Mouse (Mus musculus): Measurements from ENCODE around the gene Cpb1. TPM values are rescaled to one million over a fixed set of nuclear protein-coding genes. Genes with fewer than 3 reads are reported as not detected.

The Cpb1 gene
- polyA plus RNA-seq, 1 experiment from 2014 or later = not detected

DNA sequence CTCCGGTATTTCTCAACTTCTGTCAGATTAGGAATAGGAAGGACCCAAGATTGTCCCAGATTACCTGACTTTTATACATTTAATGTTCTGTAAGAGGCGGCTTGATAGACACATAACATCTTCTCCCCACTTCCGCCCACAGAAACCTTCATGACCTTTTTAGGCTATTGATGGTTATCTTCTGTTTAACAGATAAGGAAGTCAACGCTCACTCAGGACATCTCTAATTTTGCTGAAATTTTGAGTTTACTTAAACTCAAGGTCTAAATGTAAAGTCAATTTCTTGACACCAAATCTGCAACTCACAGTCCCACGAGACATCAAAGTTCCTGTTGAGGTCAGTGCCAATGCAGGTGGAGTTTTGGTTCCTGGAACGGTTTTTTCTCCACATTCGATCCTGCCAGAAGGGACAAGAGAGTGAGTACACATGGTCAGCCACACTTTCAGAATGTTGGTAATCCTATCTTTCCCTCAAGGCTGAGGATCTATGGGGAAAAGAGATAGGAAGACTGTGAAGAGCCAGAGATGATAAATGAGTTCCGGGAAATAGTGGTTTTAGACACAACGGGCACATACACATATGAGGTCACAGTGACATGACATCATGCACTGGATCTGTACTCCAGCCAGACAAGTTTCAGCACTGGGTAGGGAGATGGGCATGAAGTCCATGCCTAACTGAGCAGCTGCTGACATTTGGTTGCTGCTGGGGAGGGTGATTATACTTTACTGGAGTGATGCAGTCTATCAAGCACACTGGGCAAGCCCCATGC, 52.4 kb downstream of the Cpb1 start:
- no peak for ATAC-seq (ENCODE audit: insufficient number of reproducible peaks, low FRiP score, low TSS enrichment, low read depth)
- H3K36me3 ChIP-seq (ENCODE audit: control insufficient read depth, insufficient read depth, low read length) = no peaks in the 10 kb centered on the region
- 89% methylated on average over 9 of the region's 9 CpGs for WGBS

DNA sequence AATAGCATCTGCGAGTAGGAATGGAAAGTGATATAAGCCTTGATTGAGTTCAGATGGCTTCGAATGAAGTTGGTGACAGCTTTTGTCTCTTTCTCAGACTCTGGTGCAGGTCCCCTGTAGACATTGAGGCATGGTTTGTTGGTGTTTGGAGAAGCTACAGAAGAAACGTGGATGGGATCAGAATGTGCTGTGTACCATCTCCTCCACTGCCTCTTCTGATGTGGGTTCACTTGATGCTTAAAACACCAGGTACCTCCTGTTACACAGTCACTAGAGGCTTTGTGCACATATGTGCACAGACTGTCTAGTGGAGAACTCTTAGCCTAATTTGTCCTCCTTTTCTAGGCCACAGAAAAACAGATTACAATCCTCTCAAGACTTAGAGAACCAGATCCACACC, 53.4 kb downstream of the Cpb1 start:
- H3K27me3 ChIP-seq (ENCODE audit: control insufficient read depth, insufficient read depth, low read length) = no peaks in the 10 kb centered on the region
- H3K9ac ChIP-seq (ENCODE audit: low read length) = no peak overlapping the region
- H3K4me2 ChIP-seq (ENCODE audit: low read depth, severe bottlenecking) = no peak overlapping the region
- H3K9me3 ChIP-seq (ENCODE audit: control insufficient read depth, low read length) = no peaks in the 10 kb centered on the region
- H3K27ac ChIP-seq (replicated peaks; ENCODE audit: low read depth, low read length) = no peak overlapping the region
- H3K4me1 ChIP-seq (ENCODE audit: control insufficient read depth, insufficient read depth, low read length) = no peaks in the 10 kb centered on the region
- H3K4me3 ChIP-seq (ENCODE audit: low read depth, low read length) = no peak overlapping the region
- no peak for ATAC-seq (ENCODE audit: insufficient number of reproducible peaks, low FRiP score, low TSS enrichment, low read depth)
- WGBS = 79% methylated on average over 3 of the region's 3 CpGs
- no peak for DNase-seq (ENCODE audit: low spot score)
- H3K36me3 ChIP-seq (ENCODE audit: control insufficient read depth, insufficient read depth, low read length) = no peaks in the 10 kb centered on the region

More for the DNA sequence above, 52.4 kb downstream of the Cpb1 start:
- H3K4me2 ChIP-seq (ENCODE audit: low read depth, severe bottlenecking) = no peak overlapping the region
- H3K27me3 ChIP-seq (ENCODE audit: control insufficient read depth, insufficient read depth, low read length) = no peaks in the 10 kb centered on the region
- H3K9me3 ChIP-seq (ENCODE audit: control insufficient read depth, low read length) = no peaks in the 10 kb centered on the region
- H3K4me3 ChIP-seq (ENCODE audit: low read depth, low read length) = no peak overlapping the region
- no peak overlapping the region for H3K27ac ChIP-seq (replicated peaks; ENCODE audit: low read depth, low read length)
- DNase-seq (ENCODE audit: low spot score) = no peak
- no peak overlapping the region for H3K9ac ChIP-seq (ENCODE audit: low read length)
- no peaks in the 10 kb centered on the region for H3K4me1 ChIP-seq (ENCODE audit: control insufficient read depth, insufficient read depth, low read length)

DNA sequence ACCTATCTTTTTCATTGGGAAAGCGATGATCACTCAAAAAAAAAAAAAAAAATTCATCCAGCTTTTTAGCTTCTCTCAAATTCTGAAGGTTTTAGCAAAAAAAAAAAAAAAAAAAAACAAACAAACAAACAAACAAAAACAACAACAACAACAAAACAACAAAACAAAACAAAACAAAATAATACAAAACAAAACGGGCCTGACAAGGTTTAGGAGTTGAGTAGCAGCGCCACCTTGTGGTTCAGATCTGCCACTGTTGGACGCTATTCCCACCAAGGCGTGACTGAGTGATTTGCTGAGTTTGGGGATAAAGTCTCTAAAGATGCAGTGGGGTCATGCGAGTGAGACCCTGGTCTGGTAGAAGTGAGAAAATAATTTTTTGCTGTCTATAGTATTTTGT, 76.7 kb downstream of the Cpb1 start:
- H3K4me3 ChIP-seq (ENCODE audit: low read depth, low read length) = no peak overlapping the region
- peak; percentile 82 for DNase-seq (ENCODE audit: low spot score)
- no peaks in the 10 kb centered on the region for H3K9me3 ChIP-seq (ENCODE audit: control insufficient read depth, low read length)
- H3K27ac ChIP-seq (replicated peaks; ENCODE audit: low read depth, low read length) = no peak overlapping the region
- H3K4me1 ChIP-seq (ENCODE audit: control insufficient read depth, insufficient read depth, low read length) = no peaks in the 10 kb centered on the region
- H3K4me2 ChIP-seq (ENCODE audit: low read depth, severe bottlenecking) = no peak overlapping the region
- 29% methylated on average over 6 of the region's 6 CpGs for WGBS
- 0 out of 2 replicates have a peak, but pooled peaks have one; percentile 35 for ATAC-seq (ENCODE audit: insufficient number of reproducible peaks, low FRiP score, low TSS enrichment, low read depth)
- no peaks in the 10 kb centered on the region for H3K27me3 ChIP-seq (ENCODE audit: control insufficient read depth, insufficient read depth, low read length)
- H3K9ac ChIP-seq (ENCODE audit: low read length) = no peak overlapping the region
- H3K36me3 ChIP-seq (ENCODE audit: control insufficient read depth, insufficient read depth, low read length) = no peaks in the 10 kb centered on the region

Small RNA genes lying within 50 kb of the gene (microRNA-seq; reads per million reads assigned to microRNA genes)
- gene Mir7007 = not detected

Other genes starting within 250 kb of the Cpb1 start
- gene Hps3, start 240.4 kb downstream of the Cpb1 start, polyA plus RNA-seq (2014; fragmentation: Nextera tagmentation; extraction: Ambion mirVana) = 7.8 and 8.3 TPM in 2 replicates
- 20.4 and 21.4 TPM in 2 replicates for gene Hltf, start 217.9 kb downstream of the Cpb1 start, polyA plus RNA-seq (2014; fragmentation: Nextera tagmentation; extraction: Ambion mirVana)
- 39.0 and 44.9 TPM in 2 replicates for gene Gyg, start 120.4 kb downstream of the Cpb1 start, polyA plus RNA-seq (2014; fragmentation: Nextera tagmentation; extraction: Ambion mirVana)
- gene Cpa3, start 33.6 kb downstream of the Cpb1 start, polyA plus RNA-seq (2014; fragmentation: Nextera tagmentation; extraction: Ambion mirVana) = 0.72 and 0.83 TPM in 2 replicates
- gene Agtr1b, start 91.4 kb upstream of the Cpb1 start, polyA plus RNA-seq (2014; fragmentation: Nextera tagmentation; extraction: Ambion mirVana) = 0.09 TPM in 1 of 2 replicates, not detected in the other

Measured in limb, embryonic 11.5 days (tissue).